Mouse (Mus musculus): Measurements from ENCODE around the gene Zp3. TPM values are rescaled to one million over a fixed set of nuclear protein-coding genes. Genes with fewer than 3 reads are reported as not detected.

The Zp3 gene
- 0.17 TPM in 1 of 2 replicates, not detected in the other for polyA plus RNA-seq (2015; fragmentation: Nextera tagmentation; extraction: Ambion mirVana)

DNA sequence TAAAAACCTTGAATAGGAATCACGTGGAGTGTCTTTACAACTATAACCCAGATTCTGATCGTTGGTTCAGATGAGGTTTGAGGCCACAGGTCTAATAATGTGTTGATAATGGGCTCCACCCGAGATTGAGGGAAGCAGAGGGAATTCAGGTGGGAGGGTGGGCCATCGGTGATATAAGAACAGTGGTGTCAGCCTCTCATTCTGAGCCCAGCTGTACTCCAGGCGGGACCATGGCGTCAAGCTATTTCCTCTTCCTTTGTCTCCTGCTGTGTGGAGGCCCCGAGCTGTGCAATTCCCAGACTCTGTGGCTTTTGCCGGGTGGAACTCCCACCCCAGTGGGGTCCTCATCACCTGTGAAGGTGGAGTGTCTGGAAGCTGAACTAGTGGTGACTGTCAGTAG, at the start of gene Zp3:
TSS of gene Zp3 (plus strand) at position 196 of the 400 bp plus-strand sequence.
- Histone ChIP-seq H3K4me1 (replicated peaks) (no peaks in the 10 kb centered on the region), H3K4me2 (no peak within 1 kb of the TSS), H3K9ac (no peak within 1 kb of the TSS), H3K4me3 (no peak within 1 kb of the TSS), H3K9me3 (no peaks in the 10 kb centered on the region), H3K27me3 (no peaks in the 10 kb centered on the region), H3K27ac (no peak within 1 kb of the TSS), H3K36me3 (no peaks in the 10 kb centered on the region)
- 71% methylated on average over 8 of the region's 8 CpGs for WGBS
- no peak for ATAC-seq (ENCODE audit: low FRiP score)

- H3K9me3 ChIP-seq, result no peaks in the 10 kb centered on the region
- peak overlapping the region; percentile 57 for H3K4me2 ChIP-seq
- WGBS, result 95% methylated on average over 9 of the region's 9 CpGs
- peaks cover 49% of the 10 kb centered on the region for H3K36me3 ChIP-seq
- H3K27ac ChIP-seq, result no peak overlapping the region
- ATAC-seq (ENCODE audit: low FRiP score), result no peak
- H3K9ac ChIP-seq, result peak overlapping the region; percentile 51
- H3K27me3 ChIP-seq, result no peaks in the 10 kb centered on the region
- peak overlapping the region; percentile 94 for H3K4me3 ChIP-seq
- H3K4me1 ChIP-seq (replicated peaks), result peaks cover 67% of the 10 kb centered on the region
Observed at GRCm38 (mm10) chr5:135931526-135931925, 48.4 kb upstream of the Zp3 start.

- no peak overlapping the region for H3K27ac ChIP-seq
- ATAC-seq (ENCODE audit: low FRiP score), result no peak
- H3K27me3 ChIP-seq, result no peaks in the 10 kb centered on the region
- peaks cover 58% of the 10 kb centered on the region for H3K4me1 ChIP-seq (replicated peaks)
- H3K4me3 ChIP-seq, result peak overlapping the region; percentile 94
- peak overlapping the region; percentile 57 for H3K4me2 ChIP-seq
- H3K9ac ChIP-seq, result peak overlapping the region; percentile 59
- WGBS, result 78% methylated on average over 2 of the region's 2 CpGs
- no peaks in the 10 kb centered on the region for H3K9me3 ChIP-seq
- H3K36me3 ChIP-seq, result peaks cover 41% of the 10 kb centered on the region
Observed at GRCm38 (mm10) chr5:135932359-135932758, 47.5 kb upstream of the Zp3 start.

GRCm38 (mm10) chr5:135933222-135933899, 46.5 kb upstream of the Zp3 start:
- Histone ChIP-seq H3K4me2 (peak overlapping the region; percentile 57), H3K27ac (peak overlapping the region; percentile 98), H3K4me1 (replicated peaks) (peaks cover 49% of the 10 kb centered on the region), H3K4me3 (peak overlapping the region; percentile 94), H3K9ac (peak overlapping the region; percentile 95), H3K9me3 (no peaks in the 10 kb centered on the region), H3K36me3 (peaks cover 31% of the 10 kb centered on the region), H3K27me3 (no peaks in the 10 kb centered on the region)
- no peak for ATAC-seq (ENCODE audit: low FRiP score)
- 13% methylated on average over 11 of the region's 12 CpGs for WGBS

GRCm38 (mm10) chr5:135933900-135934441, 45.9 kb upstream of the Zp3 start:
- H3K9me3 ChIP-seq, result no peaks in the 10 kb centered on the region
- peak overlapping the region; percentile 98 for H3K27ac ChIP-seq
- H3K4me3 ChIP-seq, result peak overlapping the region; percentile 94
- H3K9ac ChIP-seq, result peak overlapping the region; percentile 95
- WGBS, result under 1% methylated on average over 33 of the region's 35 CpGs
- H3K4me2 ChIP-seq, result peak overlapping the region; percentile 57
- H3K4me1 ChIP-seq (replicated peaks), result peaks cover 45% of the 10 kb centered on the region
- peaks cover 28% of the 10 kb centered on the region for H3K36me3 ChIP-seq
- peak; percentile 82 for ATAC-seq (ENCODE audit: low FRiP score)
- H3K27me3 ChIP-seq, result no peaks in the 10 kb centered on the region

DNA sequence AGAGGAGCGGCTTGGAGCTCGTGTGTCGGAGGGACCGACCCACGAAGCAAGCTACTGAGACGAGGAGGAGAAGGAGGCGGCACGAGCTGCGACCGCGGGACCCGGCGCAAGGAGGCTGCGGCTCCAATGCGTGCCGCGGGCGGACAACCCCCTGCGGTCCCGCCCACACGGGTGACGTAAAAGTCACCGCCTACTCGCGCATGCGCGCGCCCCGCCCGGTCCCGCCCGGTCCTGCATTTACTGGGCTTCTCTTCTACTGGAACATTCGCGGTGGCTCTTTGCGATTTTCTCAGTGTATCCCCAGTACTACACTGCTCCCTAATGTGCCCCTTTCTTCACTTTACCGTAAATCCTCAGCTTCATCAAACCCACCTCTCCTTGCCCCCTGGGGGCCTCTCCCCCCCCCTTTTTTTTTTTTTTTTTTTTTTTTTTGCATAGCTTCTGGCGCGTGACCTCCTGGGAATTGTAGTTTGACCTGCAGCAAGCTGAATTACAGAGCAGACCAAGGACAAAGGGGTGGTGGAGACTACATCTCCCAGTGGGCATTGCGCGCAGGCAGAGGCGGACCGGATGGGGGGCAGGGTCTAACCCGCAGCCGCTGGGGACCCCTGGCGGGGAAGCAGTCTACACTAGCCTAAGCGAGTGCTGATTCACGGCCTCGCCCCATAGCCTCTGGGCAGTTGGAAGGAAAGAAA, 45.3 kb upstream of the Zp3 start, which contains the start of gene Ywhag:
TSS of gene Ywhag (minus strand) at position 136 of the 695 bp plus-strand sequence.
- peak; percentile 94 for ATAC-seq (ENCODE audit: low FRiP score)
- no peaks in the 10 kb centered on the region for H3K27me3 ChIP-seq
- peak within 1 kb of the TSS; percentile 98 for H3K27ac ChIP-seq
- H3K9ac ChIP-seq, result peak within 1 kb of the TSS; percentile 95
- peak within 1 kb of the TSS; percentile 94 for H3K4me3 ChIP-seq
- H3K4me1 ChIP-seq (replicated peaks), result peaks cover 39% of the 10 kb centered on the region
- under 1% methylated on average over 39 of the region's 48 CpGs for WGBS
- peaks cover 22% of the 10 kb centered on the region for H3K36me3 ChIP-seq
- peak within 1 kb of the TSS; percentile 57 for H3K4me2 ChIP-seq
- no peaks in the 10 kb centered on the region for H3K9me3 ChIP-seq

DNA sequence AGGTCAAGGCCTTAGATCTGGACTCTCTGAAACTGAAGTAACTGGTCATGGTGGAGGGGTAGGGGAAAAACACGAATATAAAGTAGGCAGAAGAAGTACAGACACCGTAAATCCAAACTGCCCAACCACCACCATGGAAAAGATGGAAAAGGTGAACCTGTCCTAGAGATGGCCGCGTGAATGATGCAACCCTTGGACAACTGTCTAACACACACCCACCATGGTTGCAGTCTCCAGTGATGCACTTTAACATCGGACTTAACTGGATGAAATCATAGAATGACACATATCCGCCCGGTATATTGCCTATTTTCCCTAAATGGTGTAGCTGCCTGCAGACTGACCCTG, 44.7 kb upstream of the Zp3 start:
- WGBS, result 53% methylated on average over 7 of the region's 7 CpGs
- Histone ChIP-seq H3K36me3 (peaks cover 17% of the 10 kb centered on the region), H3K9me3 (no peaks in the 10 kb centered on the region), H3K4me1 (replicated peaks) (peaks cover 34% of the 10 kb centered on the region), H3K27ac (peak overlapping the region; percentile 98), H3K4me2 (peak overlapping the region; percentile 49), H3K27me3 (no peaks in the 10 kb centered on the region), H3K9ac (peak overlapping the region; percentile 95), H3K4me3 (peak overlapping the region; percentile 94)
- peak; percentile 39 for ATAC-seq (ENCODE audit: low FRiP score)

DNA sequence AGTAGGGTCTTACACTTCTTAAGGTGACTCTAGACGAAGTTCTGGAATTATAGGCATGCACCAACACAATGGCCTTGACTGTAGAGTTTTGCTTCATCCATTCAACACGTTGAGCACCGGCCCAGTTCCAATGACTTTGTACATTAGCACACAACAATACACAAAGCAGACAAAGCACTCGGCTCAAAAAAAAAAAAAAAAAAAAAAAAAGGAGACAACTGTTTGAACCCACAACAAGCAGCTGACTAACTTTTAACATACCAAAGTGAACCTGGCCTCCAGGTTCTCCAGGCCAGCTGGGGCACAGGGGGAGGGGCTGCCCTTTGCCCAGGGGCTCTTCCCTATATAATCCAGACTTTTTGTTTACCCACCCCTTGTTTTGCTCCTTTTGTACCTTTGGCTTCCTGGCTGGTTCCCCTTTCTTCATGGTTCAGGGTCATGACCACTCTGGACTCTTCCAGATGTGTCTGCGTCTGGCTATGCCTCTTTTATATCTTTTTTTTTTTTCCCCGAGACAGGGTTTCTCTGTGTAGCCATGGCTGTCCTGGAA, 44.2 kb upstream of the Zp3 start:
- Histone ChIP-seq H3K4me2 (no peak overlapping the region), H3K27ac (peak overlapping the region; percentile 98; the same call in 1 of the 2 replicates)
- no peak for ATAC-seq (ENCODE audit: low FRiP score)

DNA sequence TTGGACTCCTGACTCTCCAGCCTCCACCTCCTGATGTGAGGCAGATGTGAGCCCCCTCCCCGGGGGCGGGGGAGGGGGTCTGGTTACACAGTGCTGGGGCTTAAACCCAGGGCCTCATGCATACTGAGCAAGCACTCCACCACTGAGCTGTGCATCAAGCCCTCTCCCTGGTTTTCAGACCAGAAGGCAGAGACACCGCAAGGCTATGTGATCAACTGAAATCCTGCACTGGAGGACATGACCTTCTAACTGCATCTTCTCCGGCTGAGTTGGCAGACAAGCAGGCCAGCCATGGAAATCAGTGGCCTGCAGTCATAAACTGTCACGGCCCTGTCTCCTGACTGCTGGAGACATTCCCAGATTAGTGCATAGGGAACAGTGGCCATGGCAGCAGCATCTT, 39.3 kb upstream of the Zp3 start:
- Histone ChIP-seq H3K4me3 (no peak overlapping the region), H3K4me1 (replicated peaks) (no peaks in the 10 kb centered on the region), H3K36me3 (no peaks in the 10 kb centered on the region), H3K9ac (no peak overlapping the region), H3K27me3 (no peaks in the 10 kb centered on the region), H3K4me2 (no peak overlapping the region), H3K9me3 (no peaks in the 10 kb centered on the region), H3K27ac (no peak overlapping the region)
- WGBS, result 56% methylated on average over 5 of the region's 5 CpGs
- no peak for ATAC-seq (ENCODE audit: low FRiP score)

More for the DNA sequence above, 44.2 kb upstream of the Zp3 start:
- Histone ChIP-seq H3K9me3 (no peaks in the 10 kb centered on the region), H3K36me3 (peaks cover 11% of the 10 kb centered on the region), H3K4me3 (no peak overlapping the region), H3K4me1 (replicated peaks) (peaks cover 29% of the 10 kb centered on the region), H3K27me3 (no peaks in the 10 kb centered on the region), H3K9ac (no peak overlapping the region)
- WGBS, result 82% methylated on average over 6 of the region's 6 CpGs

GRCm38 (mm10) chr5:135942710-135943109, 37.2 kb upstream of the Zp3 start:
- Histone ChIP-seq H3K36me3 (no peaks in the 10 kb centered on the region), H3K9me3 (no peaks in the 10 kb centered on the region), H3K4me2 (no peak overlapping the region), H3K4me3 (no peak overlapping the region), H3K9ac (no peak overlapping the region), H3K27me3 (no peaks in the 10 kb centered on the region), H3K4me1 (replicated peaks) (peaks cover 4% of the 10 kb centered on the region), H3K27ac (no peak overlapping the region)
- ATAC-seq (ENCODE audit: low FRiP score), result no peak
- 68% methylated on average over 6 of the region's 6 CpGs for WGBS

GRCm38 (mm10) chr5:135945916-135946408, 33.9 kb upstream of the Zp3 start:
- 0 out of 2 replicates have a peak, but pooled peaks have one; percentile 28 for ATAC-seq (ENCODE audit: low FRiP score)
- H3K9ac ChIP-seq, result no peak overlapping the region
- peak overlapping the region; percentile 62 for H3K27ac ChIP-seq
- no peaks in the 10 kb centered on the region for H3K9me3 ChIP-seq
- no peaks in the 10 kb centered on the region for H3K27me3 ChIP-seq
- no peak overlapping the region for H3K4me3 ChIP-seq
- H3K36me3 ChIP-seq, result no peaks in the 10 kb centered on the region
- peak overlapping the region; percentile 19; the same call in 1 of the 2 replicates for H3K4me2 ChIP-seq
- peaks cover 4% of the 10 kb centered on the region for H3K4me1 ChIP-seq (replicated peaks)
- 65% methylated on average over 10 of the region's 10 CpGs for WGBS

DNA sequence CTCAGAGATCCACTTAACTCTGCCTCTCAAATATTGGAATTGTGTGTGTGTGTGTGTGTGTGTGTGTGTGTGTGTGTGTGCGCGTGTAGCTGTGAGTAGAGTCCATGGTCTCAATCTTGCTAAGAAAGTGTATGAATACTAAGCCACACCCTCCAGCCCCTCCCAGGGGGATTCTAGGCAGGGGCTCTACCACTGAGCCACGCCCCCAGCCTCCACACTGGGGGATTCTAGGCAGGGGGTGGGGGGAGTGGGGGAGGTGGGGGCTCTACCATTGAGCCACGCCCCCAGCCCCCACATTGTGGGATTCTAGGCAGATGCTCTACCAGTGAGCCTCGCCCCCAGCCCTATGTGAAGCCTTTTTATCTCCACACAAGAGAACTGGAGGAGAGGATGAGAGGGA, 33.3 kb upstream of the Zp3 start:
- Histone ChIP-seq H3K4me2 (no peak overlapping the region), H3K4me1 (replicated peaks) (peaks cover 4% of the 10 kb centered on the region), H3K27me3 (no peaks in the 10 kb centered on the region), H3K9ac (no peak overlapping the region), H3K4me3 (no peak overlapping the region), H3K27ac (no peak overlapping the region), H3K9me3 (no peaks in the 10 kb centered on the region), H3K36me3 (no peaks in the 10 kb centered on the region)
- 0 out of 2 replicates have a peak, but pooled peaks have one; percentile 10 for ATAC-seq (ENCODE audit: low FRiP score)
- 61% methylated on average over 5 of the region's 5 CpGs for WGBS
